Mouse (Mus musculus): ENCODE measurements around the gene B230118H07Rik. TPM values are rescaled to one million over a fixed set of nuclear protein-coding genes. Genes with fewer than 3 reads are reported as not detected.
A peak's percentile ranks its signal among the peaks of the same experiment; 100 is the strongest.

Gene B230118H07Rik
- total RNA-seq, 4 experiments from 2014 or later = 26.9 to 41.0 (median 28.7) TPM

GRCm38 (mm10) chr2:101525503-101526381 is 123.6 kb downstream of the B230118H07Rik start:
- peak; percentile 13 for DNase-seq (ENCODE audit: low spot score in 2 of 2)

GRCm38 (mm10) chr2:101525091-101525490 is 124.2 kb downstream of the B230118H07Rik start:
- no peak for DNase-seq (ENCODE audit: low spot score in 2 of 2)

GRCm38 (mm10) chr2:101520503-101520902 is 128.8 kb downstream of the B230118H07Rik start:
- DNase-seq (ENCODE audit: low spot score in 2 of 2) = no peak

GRCm38 (mm10) chr2:101519928-101520327 is 129.4 kb downstream of the B230118H07Rik start:
- DNase-seq (ENCODE audit: low spot score in 2 of 2) = no peak

Other genes with a start within 250 kb of the B230118H07Rik start
- gene Rag2, start 24.8 kb downstream of the B230118H07Rik start, total RNA-seq (2022) = not detected
- gene Rag1, start within 50 bp of the B230118H07Rik start, total RNA-seq (2022) = under 1 TPM; 0.07 to 0.42 (median 0.21) TPM
- gene Traf6, start 28.9 kb upstream of the B230118H07Rik start, total RNA-seq (2022) = 10 to 100 TPM; 10.9 to 14.2 (median 12.5) TPM
- 10 to 100 TPM; 13.1 to 18.4 (median 13.6) TPM for gene Prr5l, start 233.5 kb upstream of the B230118H07Rik start, total RNA-seq (2022)
- gene Commd9, start 236.7 kb upstream of the B230118H07Rik start, total RNA-seq (2022) = 10 to 100 TPM; 37.2 to 45.9 (median 40.3) TPM

Measured in left cerebral cortex, adult 8-10 months (tissue).